Mouse (Mus musculus): Measurements from ENCODE around the gene Sp7.

GRCm38 (mm10) chr15:102400476-102401045, 33.6 kb upstream of the Sp7 start:
- TF ChIP-seq POLR2A (IDR thresholded peaks at IDR 0.05; ENCODE audit: low read depth, low read length) (no peak), CTCF (IDR thresholded peaks at IDR 0.05; ENCODE audit: extremely low read depth, insufficient read depth, insufficient read length, insufficient replicate concordance) (no peak)
